Mouse (Mus musculus): ENCODE measurements around the gene Ubac1.

Gene Ubac1

GRCm38 (mm10) chr2:26021561-26022257 lies at the start of gene Ubac1:
TSS of gene Ubac1 (minus strand) at chr2:26021747.
- peak; percentile 85 to 91 for DNase-seq (ENCODE audit: low spot score in 2 of 2)

- no peak for DNase-seq (ENCODE audit: low spot score in 2 of 2)
Observed at GRCm38 (mm10) chr2:26068592-26068991, 47.0 kb upstream of the Ubac1 start.

- no peak for DNase-seq (ENCODE audit: low spot score in 2 of 2)
Observed at GRCm38 (mm10) chr2:26068175-26068574, 46.6 kb upstream of the Ubac1 start.

GRCm38 (mm10) chr2:26066527-26066926 lies 45.0 kb upstream of the Ubac1 start:
- peak; percentile 65 to 74 for DNase-seq (ENCODE audit: low spot score in 2 of 2)

- no peak for DNase-seq (ENCODE audit: low spot score in 2 of 2)
Observed at GRCm38 (mm10) chr2:26062742-26063427, 41.3 kb upstream of the Ubac1 start.

- DNase-seq (ENCODE audit: low spot score in 2 of 2): no peak
Observed at GRCm38 (mm10) chr2:26062241-26062640, 40.7 kb upstream of the Ubac1 start.

GRCm38 (mm10) chr2:26061018-26061666 lies 39.6 kb upstream of the Ubac1 start:
- peak; percentile 27 to 52 for DNase-seq (ENCODE audit: low spot score in 2 of 2)

GRCm38 (mm10) chr2:26057053-26057452 lies 35.5 kb upstream of the Ubac1 start:
- DNase-seq (ENCODE audit: low spot score in 2 of 2): no peak

GRCm38 (mm10) chr2:26056226-26056625 lies 34.7 kb upstream of the Ubac1 start:
- no peak for DNase-seq (ENCODE audit: low spot score in 2 of 2)

- DNase-seq (ENCODE audit: low spot score in 2 of 2): no peak
Observed at GRCm38 (mm10) chr2:26055747-26056102, 34.2 kb upstream of the Ubac1 start.

GRCm38 (mm10) chr2:26055046-26055746 lies 33.6 kb upstream of the Ubac1 start:
- DNase-seq (ENCODE audit: low spot score in 2 of 2): peak; percentile 34 to 59

- DNase-seq (ENCODE audit: low spot score in 2 of 2): no peak
Observed at GRCm38 (mm10) chr2:26052806-26053205, 31.3 kb upstream of the Ubac1 start.

GRCm38 (mm10) chr2:26048816-26049215 lies 27.3 kb upstream of the Ubac1 start:
- no peak for DNase-seq (ENCODE audit: low spot score in 2 of 2)

- DNase-seq (ENCODE audit: low spot score in 2 of 2): no peak
Observed at GRCm38 (mm10) chr2:26044216-26044615, 22.7 kb upstream of the Ubac1 start.

GRCm38 (mm10) chr2:26042603-26043002 lies 21.1 kb upstream of the Ubac1 start:
- no peak for DNase-seq (ENCODE audit: low spot score in 2 of 2)

- DNase-seq (ENCODE audit: low spot score in 2 of 2): no peak
Observed at GRCm38 (mm10) chr2:26041163-26041810, 19.7 kb upstream of the Ubac1 start.

- DNase-seq (ENCODE audit: low spot score in 2 of 2): peak; percentile 64
Observed at GRCm38 (mm10) chr2:26039951-26040350, 18.4 kb upstream of the Ubac1 start.

GRCm38 (mm10) chr2:26037386-26037785 lies 15.8 kb upstream of the Ubac1 start:
- no peak for DNase-seq (ENCODE audit: low spot score in 2 of 2)

- DNase-seq (ENCODE audit: low spot score in 2 of 2): no peak
Observed at GRCm38 (mm10) chr2:26034344-26035050, 12.9 kb upstream of the Ubac1 start.

GRCm38 (mm10) chr2:26030288-26030687 lies 8.7 kb upstream of the Ubac1 start:
- no peak for DNase-seq (ENCODE audit: low spot score in 2 of 2)
